Mouse (Mus musculus): ENCODE data around the gene Uqcc2. TPM values are rescaled to one million over a fixed set of nuclear protein-coding genes. Genes with fewer than 3 reads are reported as not detected.

Uqcc2 gene
- 316 and 332 TPM in 2 replicates for polyA plus RNA-seq (2014; fragmentation: Nextera tagmentation; extraction: Ambion mirVana)

- WGBS: under 1% methylated on average over 46 of the region's 46 CpGs
- Histone ChIP-seq H3K4me3 (ENCODE audit: low read depth, low read length) (peak within 1 kb of the TSS; percentile 71), H3K9me3 (ENCODE audit: control insufficient read depth, low read length) (no peaks in the 10 kb centered on the region), H3K27ac (ENCODE audit: low read depth, low read length) (no peak within 1 kb of the TSS), H3K9ac (ENCODE audit: low read length) (peak within 1 kb of the TSS; percentile 77), H3K4me1 (ENCODE audit: control insufficient read depth, insufficient read depth, low read length) (peaks cover 16% of the 10 kb centered on the region), H3K4me2 (peak within 1 kb of the TSS; percentile 44), H3K36me3 (ENCODE audit: control insufficient read depth, insufficient read depth, low read length) (no peaks in the 10 kb centered on the region), H3K27me3 (ENCODE audit: control insufficient read depth, insufficient read depth, low read length) (no peaks in the 10 kb centered on the region)
- ATAC-seq (ENCODE audit: low FRiP score) (peak; percentile 94), DNase-seq (ENCODE audit: low spot score, missing footprints) (peak; percentile 100)
Observed at GRCm38 (mm10) chr17:27133551-27134141, at the start of gene Uqcc2. Uqcc2 (minus strand) TSS chr17:27133916.

- ATAC-seq (ENCODE audit: low FRiP score) (no peak), DNase-seq (ENCODE audit: low spot score, missing footprints) (no peak)
- H3K4me1 ChIP-seq (ENCODE audit: control insufficient read depth, insufficient read depth, low read length): no peaks in the 10 kb centered on the region
- H3K4me2 ChIP-seq: no peak overlapping the region
- no peak overlapping the region for H3K4me3 ChIP-seq (ENCODE audit: low read depth, low read length)
- no peaks in the 10 kb centered on the region for H3K27me3 ChIP-seq (ENCODE audit: control insufficient read depth, insufficient read depth, low read length)
- 77% methylated on average over 5 of the region's 5 CpGs for WGBS
- no peak overlapping the region for H3K27ac ChIP-seq (ENCODE audit: low read depth, low read length)
- H3K36me3 ChIP-seq (ENCODE audit: control insufficient read depth, insufficient read depth, low read length): no peaks in the 10 kb centered on the region
- no peak overlapping the region for H3K9ac ChIP-seq (ENCODE audit: low read length)
- H3K9me3 ChIP-seq (ENCODE audit: control insufficient read depth, low read length): no peaks in the 10 kb centered on the region
Observed at GRCm38 (mm10) chr17:27182401-27182800, 48.7 kb upstream of the Uqcc2 start.

- Histone ChIP-seq H3K4me2 (no peak overlapping the region), H3K4me1 (ENCODE audit: control insufficient read depth, insufficient read depth, low read length) (no peaks in the 10 kb centered on the region), H3K36me3 (ENCODE audit: control insufficient read depth, insufficient read depth, low read length) (no peaks in the 10 kb centered on the region), H3K9ac (ENCODE audit: low read length) (no peak overlapping the region), H3K4me3 (ENCODE audit: low read depth, low read length) (no peak overlapping the region), H3K9me3 (ENCODE audit: control insufficient read depth, low read length) (no peaks in the 10 kb centered on the region), H3K27ac (ENCODE audit: low read depth, low read length) (no peak overlapping the region), H3K27me3 (ENCODE audit: control insufficient read depth, insufficient read depth, low read length) (no peaks in the 10 kb centered on the region)
- 35% methylated on average over 3 of the region's 3 CpGs for WGBS
- ATAC-seq (ENCODE audit: low FRiP score): no peak
- DNase-seq (ENCODE audit: low spot score, missing footprints): no peak
Observed at GRCm38 (mm10) chr17:27181666-27182065, 48.0 kb upstream of the Uqcc2 start.

GRCm38 (mm10) chr17:27179681-27180280 lies 46.1 kb upstream of the Uqcc2 start:
- Histone ChIP-seq H3K9ac (ENCODE audit: low read length) (no peak overlapping the region), H3K9me3 (ENCODE audit: control insufficient read depth, low read length) (no peaks in the 10 kb centered on the region), H3K4me2 (no peak overlapping the region), H3K36me3 (ENCODE audit: control insufficient read depth, insufficient read depth, low read length) (no peaks in the 10 kb centered on the region), H3K27me3 (ENCODE audit: control insufficient read depth, insufficient read depth, low read length) (no peaks in the 10 kb centered on the region), H3K4me3 (ENCODE audit: low read depth, low read length) (no peak overlapping the region), H3K4me1 (ENCODE audit: control insufficient read depth, insufficient read depth, low read length) (peaks cover 9% of the 10 kb centered on the region), H3K27ac (ENCODE audit: low read depth, low read length) (no peak overlapping the region)
- DNase-seq (ENCODE audit: low spot score, missing footprints): no peak
- no peak for ATAC-seq (ENCODE audit: low FRiP score)
- WGBS: 68% methylated on average over 12 of the region's 12 CpGs

GRCm38 (mm10) chr17:27178427-27179177 lies 44.9 kb upstream of the Uqcc2 start:
- no peak overlapping the region for H3K4me3 ChIP-seq (ENCODE audit: low read depth, low read length)
- no peak for DNase-seq (ENCODE audit: low spot score, missing footprints)
- H3K4me1 ChIP-seq (ENCODE audit: control insufficient read depth, insufficient read depth, low read length): peaks cover 9% of the 10 kb centered on the region
- no peak for ATAC-seq (ENCODE audit: low FRiP score)
- WGBS: 92% methylated on average over 17 of the region's 17 CpGs
- no peak overlapping the region for H3K27ac ChIP-seq (ENCODE audit: low read depth, low read length)
- H3K4me2 ChIP-seq: no peak overlapping the region
- no peaks in the 10 kb centered on the region for H3K27me3 ChIP-seq (ENCODE audit: control insufficient read depth, insufficient read depth, low read length)
- H3K9me3 ChIP-seq (ENCODE audit: control insufficient read depth, low read length): no peaks in the 10 kb centered on the region
- no peaks in the 10 kb centered on the region for H3K36me3 ChIP-seq (ENCODE audit: control insufficient read depth, insufficient read depth, low read length)
- no peak overlapping the region for H3K9ac ChIP-seq (ENCODE audit: low read length)

GRCm38 (mm10) chr17:27178019-27178418 lies 44.3 kb upstream of the Uqcc2 start:
- Histone ChIP-seq H3K4me2 (no peak overlapping the region), H3K9ac (ENCODE audit: low read length) (no peak overlapping the region), H3K4me3 (ENCODE audit: low read depth, low read length) (no peak overlapping the region), H3K27ac (ENCODE audit: low read depth, low read length) (no peak overlapping the region), H3K36me3 (ENCODE audit: control insufficient read depth, insufficient read depth, low read length) (no peaks in the 10 kb centered on the region), H3K9me3 (ENCODE audit: control insufficient read depth, low read length) (no peaks in the 10 kb centered on the region), H3K4me1 (ENCODE audit: control insufficient read depth, insufficient read depth, low read length) (peaks cover 9% of the 10 kb centered on the region), H3K27me3 (ENCODE audit: control insufficient read depth, insufficient read depth, low read length) (no peaks in the 10 kb centered on the region)
- no peak for DNase-seq (ENCODE audit: low spot score, missing footprints)
- WGBS: 88% methylated on average over 9 of the region's 9 CpGs
- no peak for ATAC-seq (ENCODE audit: low FRiP score)

- H3K27me3 ChIP-seq (ENCODE audit: control insufficient read depth, insufficient read depth, low read length): no peaks in the 10 kb centered on the region
- no peak for DNase-seq (ENCODE audit: low spot score, missing footprints)
- 88% methylated on average over 4 of the region's 4 CpGs for WGBS
- no peak overlapping the region for H3K27ac ChIP-seq (ENCODE audit: low read depth, low read length)
- H3K36me3 ChIP-seq (ENCODE audit: control insufficient read depth, insufficient read depth, low read length): no peaks in the 10 kb centered on the region
- peaks cover 9% of the 10 kb centered on the region for H3K4me1 ChIP-seq (ENCODE audit: control insufficient read depth, insufficient read depth, low read length)
- no peak overlapping the region for H3K4me3 ChIP-seq (ENCODE audit: low read depth, low read length)
- no peak overlapping the region for H3K9ac ChIP-seq (ENCODE audit: low read length)
- H3K9me3 ChIP-seq (ENCODE audit: control insufficient read depth, low read length): no peaks in the 10 kb centered on the region
- ATAC-seq (ENCODE audit: low FRiP score): no peak
- no peak overlapping the region for H3K4me2 ChIP-seq
Observed at GRCm38 (mm10) chr17:27176754-27177153, 43.0 kb upstream of the Uqcc2 start.

GRCm38 (mm10) chr17:27176287-27176686 lies 42.6 kb upstream of the Uqcc2 start:
- Histone ChIP-seq H3K4me2 (no peak overlapping the region), H3K9me3 (ENCODE audit: control insufficient read depth, low read length) (no peaks in the 10 kb centered on the region), H3K4me1 (ENCODE audit: control insufficient read depth, insufficient read depth, low read length) (peaks cover 9% of the 10 kb centered on the region), H3K27ac (ENCODE audit: low read depth, low read length) (no peak overlapping the region; the same call in 1 of the 2 replicates), H3K36me3 (ENCODE audit: control insufficient read depth, insufficient read depth, low read length) (no peaks in the 10 kb centered on the region), H3K27me3 (ENCODE audit: control insufficient read depth, insufficient read depth, low read length) (no peaks in the 10 kb centered on the region), H3K9ac (ENCODE audit: low read length) (no peak overlapping the region), H3K4me3 (ENCODE audit: low read depth, low read length) (no peak overlapping the region)
- WGBS: 75% methylated on average over 3 of the region's 3 CpGs
- no peak for ATAC-seq (ENCODE audit: low FRiP score)
- no peak for DNase-seq (ENCODE audit: low spot score, missing footprints)

Data from midbrain, embryonic 11.5 days (tissue).